Mouse (Mus musculus) MEL (cell line): ENCODE results near the gene Ndrg4. TPM values are rescaled to one million over a fixed set of nuclear protein-coding genes. Genes with fewer than 3 reads are reported as not detected.

ENCODE experiments used
- DNase-seq: peaks from one replicate; pipeline ENCODE4 v3.0.0; 2011; ENCODE audit warnings: low read depth, low spot score
- H3K27ac ChIP-seq: 2 replicates; pipeline ENCODE4 v1.5.1; 2012; ENCODE audit warnings: low read depth, mild to moderate bottlenecking, control low read depth, low read length, moderate library complexity; ENCODE audit not compliant: control insufficient read depth
- H3K27me3 ChIP-seq, 2 experiments: fragments of 150-350 bp in 1 of 2; sonication (generic) in 1 of 2; 2 replicates each; pipeline ENCODE4 v1.6.1; 2012; ENCODE audit warnings: low read length in 2 of 2, mild to moderate bottlenecking in 2 of 2, improper control_type of control experiment in 1 of 2, moderate library complexity in 1 of 2; ENCODE audit not compliant: insufficient read depth in 2 of 2, control insufficient read depth in 1 of 2
- H3K36me3 ChIP-seq, 2 experiments: 2 replicates each; pipeline ENCODE4 v1.6.1; 2012 to 2014; ENCODE audit warnings: low read length in 2 of 2, improper control_type of control experiment in 1 of 2, inconsistent platforms in 1 of 2, mild to moderate bottlenecking in 1 of 2; ENCODE audit not compliant: insufficient read depth in 2 of 2, control insufficient read depth in 1 of 2
- H3K4me1 ChIP-seq, 2 experiments: fragments of 150-350 bp in 1 of 2; sonication (generic) in 1 of 2; 2 replicates each; pipeline ENCODE4 v1.6.1; 2012; ENCODE audit warnings: low read length in 2 of 2, improper control_type of control experiment in 1 of 2, mild to moderate bottlenecking in 1 of 2; ENCODE audit not compliant: insufficient read depth in 2 of 2, control insufficient read depth in 1 of 2
- H3K4me3 ChIP-seq, 2 experiments: fragments of 150-350 bp in 1 of 2; sonication (generic) in 1 of 2; 2 replicates each; pipeline ENCODE4 v1.5.1; 2012; ENCODE audit warnings: low read depth in 2 of 2, low read length in 2 of 2, mild to moderate bottlenecking in 2 of 2, moderate library complexity in 2 of 2, control low read depth in 1 of 2, improper control_type of control experiment in 1 of 2; ENCODE audit not compliant: control insufficient read depth in 1 of 2, insufficient read depth in 1 of 2
- H3K79me2 ChIP-seq: 2 replicates; pipeline ENCODE4 v1.6.1; 2012; ENCODE audit warnings: mild to moderate bottlenecking, low read length, moderate library complexity; ENCODE audit not compliant: control insufficient read depth, poor library complexity, insufficient read depth
- H3K9ac ChIP-seq: 2 replicates; pipeline ENCODE4 v1.6.1; 2012; ENCODE audit warnings: low read depth, mild to moderate bottlenecking, control low read depth, low read length, moderate library complexity; ENCODE audit not compliant: control insufficient read depth, poor library complexity, severe bottlenecking
- H3K9me3 ChIP-seq: fragments of 150-350 bp; sonication (generic); replicated peaks from 2 replicates; pipeline ENCODE4 v1.6.1; 2012; ENCODE audit warnings: mild to moderate bottlenecking, low read length, improper control_type of control experiment, moderate library complexity; ENCODE audit not compliant: insufficient read depth
- BHLHE40 ChIP-seq: IDR thresholded peaks from 2 replicates; pipeline ENCODE4 v1.6.1; 2012; ENCODE audit warnings: low read depth, mild to moderate bottlenecking, inconsistent platforms, low read length, improper control_type of control experiment, borderline replicate concordance
- E2F4 ChIP-seq: IDR thresholded peaks from 2 replicates; pipeline ENCODE4 v1.6.1; 2011; ENCODE audit warnings: low read depth, low read length, improper control_type of control experiment, borderline replicate concordance
- ELF1 ChIP-seq: IDR thresholded peaks from 2 replicates; pipeline ENCODE4 v1.6.1; 2014; ENCODE audit warnings: low read depth, mild to moderate bottlenecking, inconsistent platforms, low read length, improper control_type of control experiment, moderate library complexity
- EP300 ChIP-seq, 2 experiments: IDR thresholded peaks; 2 replicates each; pipeline ENCODE4 v1.6.1; 2011; ENCODE audit warnings: improper control_type of control experiment in 2 of 2, low read length in 2 of 2, low read depth in 1 of 2, mild to moderate bottlenecking in 1 of 2
- ETS1 ChIP-seq: IDR thresholded peaks from 2 replicates; pipeline ENCODE4 v1.6.1; 2012; ENCODE audit warnings: low read depth, mild to moderate bottlenecking, inconsistent platforms, low read length, improper control_type of control experiment, moderate library complexity
- GABPA ChIP-seq: IDR thresholded peaks from 2 replicates; pipeline ENCODE4 v1.6.1; 2012; ENCODE audit warnings: low read depth, mild to moderate bottlenecking, inconsistent platforms, low read length, improper control_type of control experiment, moderate library complexity
- GATA1 ChIP-seq: IDR thresholded peaks from 2 replicates; pipeline ENCODE4 v1.6.1; 2011; ENCODE audit warnings: low read depth, low read length, improper control_type of control experiment
- JUND ChIP-seq: IDR thresholded peaks from 2 replicates; pipeline ENCODE4 v1.6.1; 2011; ENCODE audit warnings: low read depth, mild to moderate bottlenecking, improper control_type of control experiment, low read length
- KAT2A ChIP-seq: conservative IDR thresholded peaks from 2 replicates; pipeline ENCODE4 v1.6.1; 2012; ENCODE audit warnings: low read depth, low read length, improper control_type of control experiment, inconsistent platforms
- MAX ChIP-seq: IDR thresholded peaks from 2 replicates; pipeline ENCODE4 v1.6.1; 2011; ENCODE audit warnings: low read length, improper control_type of control experiment
- MEF2A ChIP-seq: IDR thresholded peaks from 2 replicates; pipeline ENCODE4 v1.6.1; 2014; ENCODE audit warnings: low read depth, mild to moderate bottlenecking, inconsistent platforms, low read length, improper control_type of control experiment; ENCODE audit not compliant: poor library complexity, insufficient replicate concordance, severe bottlenecking; ENCODE audit errors: extremely low read depth
- MXI1 ChIP-seq: IDR thresholded peaks from 2 replicates; pipeline ENCODE4 v1.6.1; 2011; ENCODE audit warnings: mild to moderate bottlenecking, low read depth, low read length, improper control_type of control experiment
- MYB ChIP-seq: IDR thresholded peaks from 2 replicates; pipeline ENCODE4 v1.6.1; 2011; ENCODE audit warnings: mild to moderate bottlenecking, low read depth, low read length, improper control_type of control experiment
- MYC ChIP-seq: IDR thresholded peaks from 2 replicates; pipeline ENCODE4 v1.6.1; 2011; ENCODE audit warnings: low read depth, mild to moderate bottlenecking, low read length, improper control_type of control experiment, moderate library complexity
- POLR2A ChIP-seq, 2 experiments: IDR thresholded peaks; 2 replicates each; pipeline ENCODE4 v1.6.1; 2011 to 2012; ENCODE audit warnings: low read length in 2 of 2, mild to moderate bottlenecking in 2 of 2, control low read depth in 1 of 2, improper control_type of control experiment in 1 of 2, low read depth in 1 of 2, moderate library complexity in 1 of 2; ENCODE audit not compliant: control insufficient read depth in 1 of 2, insufficient read depth in 1 of 2, poor library complexity in 1 of 2
- RAD21 ChIP-seq: IDR thresholded peaks from 2 replicates; pipeline ENCODE4 v1.6.1; 2011; ENCODE audit warnings: mild to moderate bottlenecking, low read depth, low read length, improper control_type of control experiment
- RCOR1 ChIP-seq: IDR thresholded peaks from 2 replicates; pipeline ENCODE4 v1.6.1; 2012; ENCODE audit warnings: low read depth, mild to moderate bottlenecking, inconsistent platforms, low read length, improper control_type of control experiment
- SIN3A ChIP-seq: IDR thresholded peaks from 2 replicates; pipeline ENCODE4 v1.6.1; 2012; ENCODE audit warnings: low read length, improper control_type of control experiment, inconsistent platforms
- SMC3 ChIP-seq: IDR thresholded peaks from 2 replicates; pipeline ENCODE4 v1.6.1; 2011; ENCODE audit warnings: low read depth, low read length, improper control_type of control experiment
- TAL1 ChIP-seq: IDR thresholded peaks from 2 replicates; pipeline ENCODE4 v1.6.1; 2012; ENCODE audit warnings: mild to moderate bottlenecking, inconsistent platforms, low read length, moderate library complexity, mixed read lengths
- TCF12 ChIP-seq: IDR thresholded peaks from 2 replicates; pipeline ENCODE4 v1.6.1; 2014; ENCODE audit warnings: low read depth, mild to moderate bottlenecking, inconsistent platforms, low read length, improper control_type of control experiment, moderate library complexity
- UBTF ChIP-seq: IDR thresholded peaks from 2 replicates; pipeline ENCODE4 v1.6.1; 2012; ENCODE audit warnings: low read depth, mild to moderate bottlenecking, inconsistent platforms, low read length, improper control_type of control experiment, moderate library complexity, borderline replicate concordance; ENCODE audit not compliant: insufficient read depth
- ZMIZ1 ChIP-seq: IDR thresholded peaks from 2 replicates; pipeline ENCODE4 v1.6.1; 2012; ENCODE audit warnings: low read depth, mild to moderate bottlenecking, inconsistent platforms, low read length, improper control_type of control experiment, moderate library complexity
- polyA plus RNA-seq, 2 experiments: library from polyadenylated mRNA; stranded (reverse) in 1 of 2; unstranded in 1 of 2; fragments of >175 nt in 1 of 2; fragments of >200 nt in 1 of 2; gene quantifications; 2 replicates each; pipeline versions ENCODE4 v1.2.1 to v1.2.4; 2012; ENCODE audit warnings: low replicate concordance in 2 of 2, low read depth in 1 of 2; ENCODE audit not compliant: insufficient read length in 2 of 2, insufficient read depth in 1 of 2, missing spikeins in 1 of 2
- total RNA-seq: library from RNA; depleted of rRNA; stranded (reverse); fragments of 300-350 nt; gene quantifications from 2 replicates; pipeline ENCODE4 v1.2.3, GENCODE M21; 2012

The Ndrg4 gene
- total and polyA plus RNA-seq, 3 experiments: 0.15 to 0.28 TPM; not detected in 1

GRCm38 (mm10) chr8:95661085-95661484 is 15.7 kb upstream of the Ndrg4 start:
- Histone ChIP-seq H3K36me3 (peaks cover 0 to 38% of the 10 kb centered on the region in 2 experiments; a peak in 2 of 4 replicates), H3K4me3 (no peak overlapping the region), H3K27me3 (no peaks in the 10 kb centered on the region), H3K9ac (no peak overlapping the region), H3K4me1 (peaks cover 24 to 53% of the 10 kb centered on the region in 2 experiments), H3K9me3 (no peaks in the 10 kb centered on the region), H3K27ac (no peak overlapping the region), H3K79me2 (no peaks in the 10 kb centered on the region; the same call in 1 of the 2 replicates)
- no peak for DNase-seq
- TF ChIP-seq BHLHE40 (no peak), UBTF (no peak), JUND (no peak), ELF1 (no peak), ZMIZ1 (no peak)

GRCm38 (mm10) chr8:95661575-95661974 is 15.2 kb upstream of the Ndrg4 start:
- Histone ChIP-seq H3K4me1 (peaks cover 22 to 53% of the 10 kb centered on the region in 2 experiments), H3K36me3 (peaks cover 0 to 36% of the 10 kb centered on the region in 2 experiments; a peak in 2 of 4 replicates), H3K27me3 (no peaks in the 10 kb centered on the region), H3K27ac (no peak overlapping the region), H3K79me2 (no peaks in the 10 kb centered on the region; the same call in 1 of the 2 replicates), H3K9ac (no peak overlapping the region), H3K4me3 (no peak overlapping the region), H3K9me3 (no peaks in the 10 kb centered on the region)
- no peak for DNase-seq
- no peak for TF ChIP-seq UBTF
- TF ChIP-seq RAD21: no peak
- no peak for TF ChIP-seq MYB
- no peak for TF ChIP-seq MYC
- TF ChIP-seq GATA1: no peak
- TF ChIP-seq SMC3: no peak

DNA sequence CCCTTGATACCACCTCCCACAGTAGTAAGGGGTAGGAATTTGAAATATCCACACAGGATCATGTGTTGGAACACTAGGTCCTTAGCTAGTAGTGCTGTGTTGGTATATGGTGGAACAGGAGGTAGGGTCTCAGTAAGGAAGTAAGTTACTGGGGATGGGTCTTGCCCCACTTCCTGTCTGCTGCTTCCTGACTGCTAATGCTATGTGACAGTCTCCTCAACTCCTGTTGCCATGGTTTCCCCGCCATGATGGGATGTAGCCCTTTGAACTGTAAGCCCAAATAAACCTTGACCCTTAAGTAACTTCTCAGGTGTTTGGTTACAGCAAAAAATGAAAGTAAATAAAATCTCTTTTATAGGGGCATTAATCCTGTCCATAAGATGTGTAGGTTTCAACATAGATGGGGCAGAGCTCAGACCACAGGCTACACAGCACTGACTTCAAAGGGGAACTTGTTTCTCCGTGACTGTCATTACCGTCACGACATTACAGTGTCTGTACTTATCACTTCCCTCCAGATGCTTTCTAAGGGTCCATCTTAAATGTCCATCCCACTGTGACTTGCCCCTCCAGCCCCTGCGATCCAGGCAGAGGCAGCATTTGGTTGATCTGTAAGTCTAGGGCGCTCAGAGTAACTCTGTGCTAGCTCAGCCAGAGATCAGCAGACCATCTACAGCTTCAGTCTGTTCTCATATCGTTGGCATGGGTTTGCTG is 13.7 kb upstream of the Ndrg4 start:
- peak overlapping the region; percentile 47 to 53 for H3K4me3 ChIP-seq
- H3K9ac ChIP-seq: peak overlapping the region; percentile 59
- peak; percentile 76 for DNase-seq
- H3K27me3 ChIP-seq: no peaks in the 10 kb centered on the region
- H3K36me3 ChIP-seq: peaks cover 0 to 33% of the 10 kb centered on the region in 2 experiments; a peak in 2 of 4 replicates
- peak overlapping the region; percentile 89 for H3K27ac ChIP-seq
- no peaks in the 10 kb centered on the region; the same call in 1 of the 2 replicates for H3K79me2 ChIP-seq
- TF ChIP-seq RCOR1 (no peak), ETS1 (peak; percentile 32; the same call in 1 of the 2 replicates), MAX (no peak), POLR2A (IDR thresholded peaks at IDR 0.05; ENCODE audit: control insufficient read depth in 1 of 2, insufficient read depth in 1 of 2, low read depth in 1 of 2, low read length in 2 of 2, poor library complexity in 1 of 2) (no peak), EP300 (IDR thresholded peaks at IDR 0.05; ENCODE audit: low read depth in 1 of 2, low read length in 2 of 2) (peak; percentile 23 to 52; a peak in 2 of 4 replicates), ELF1 (peak; percentile 64), MEF2A (no peak), KAT2A (no peak), SIN3A (peak; percentile 68; the same call in 1 of the 2 replicates), TAL1 (peak; percentile 86), MXI1 (no peak; the same call in 1 of the 2 replicates), E2F4 (no peak), TCF12 (0 out of 2 replicates have a peak, but pooled peaks have one; percentile 9), GABPA (no peak)
- TF ChIP-seq, all 39 proteins: peak for 6
- Histone ChIP-seq H3K9me3 (no peaks in the 10 kb centered on the region), H3K4me1 (peaks cover 16 to 51% of the 10 kb centered on the region in 2 experiments)
